Mouse (Mus musculus) E14TG2a.4 (cell line): Measurements from ENCODE around the gene Litaf.

Experiments used
- CTCF ChIP-seq: conservative IDR thresholded peaks from 2 replicates; pipeline ENCODE4 v1.5.1; 2014; ENCODE audit warnings: low read length
- NANOG ChIP-seq: IDR thresholded peaks from 2 replicates; pipeline ENCODE4 v1.6.1; 2014; ENCODE audit warnings: borderline replicate concordance, low read length, mixed read lengths
- POU5F1 ChIP-seq: IDR thresholded peaks from 2 replicates; pipeline ENCODE4 v1.6.1; 2014; ENCODE audit warnings: low read length, borderline replicate concordance

DNA sequence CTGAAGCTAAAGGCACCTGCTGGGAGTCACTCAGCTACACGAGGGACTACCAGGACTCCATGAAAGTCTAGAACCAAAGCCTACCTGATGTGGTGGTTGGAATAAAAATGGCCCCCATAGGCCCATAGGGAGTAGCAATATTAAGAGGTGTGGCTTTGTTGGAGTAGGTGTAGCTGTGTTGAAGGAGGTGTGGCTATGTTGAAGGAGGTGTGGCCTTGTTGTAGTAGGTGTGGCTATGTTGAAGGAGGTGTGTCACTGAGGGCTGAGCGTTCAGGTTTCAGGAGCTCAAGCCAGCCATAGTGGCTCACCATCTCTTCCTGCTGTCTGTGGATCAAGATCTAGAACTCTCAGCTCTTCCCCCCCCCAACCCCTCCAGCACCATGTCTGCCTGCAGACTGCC is 125.3 kb downstream of the Litaf start:
- TF ChIP-seq CTCF (no peak), NANOG (no peak), POU5F1 (no peak)
